Mouse (Mus musculus) layer of hippocampus, adult 18-20 months (tissue): ENCODE results near the gene Etv5. TPM values are rescaled to one million over a fixed set of nuclear protein-coding genes. Genes with fewer than 3 reads are reported as not detected.
A peak's percentile ranks its signal among the peaks of the same experiment; 100 is the strongest.

ENCODE experiments used
- DNase-seq, 2 experiments: peaks; one replicate each; pipeline ENCODE4 v3.0.0; 2022; ENCODE audit warnings: low spot score in 2 of 2
- total RNA-seq, 2 experiments: library from RNA; stranded (reverse); gene quantifications; 2 replicates each; pipeline ENCODE4 v1.2.3; 2021

The Etv5 gene
- total RNA-seq, 2 experiments from 2014 or later: 49.2 to 54.5 TPM

- peak; percentile 83 to 91 for DNase-seq
These were observed 9.1 kb downstream of the Etv5 start for GRCm38 (mm10) chr16:22430211-22430951.

- no peak for DNase-seq
These were observed 10.1 kb downstream of the Etv5 start for GRCm38 (mm10) chr16:22429377-22429776.

- DNase-seq: peak; percentile 84 to 94
These were observed 10.6 kb downstream of the Etv5 start for GRCm38 (mm10) chr16:22428853-22429341.

- no peak for DNase-seq
These were observed 12.7 kb downstream of the Etv5 start for GRCm38 (mm10) chr16:22426866-22427265.

GRCm38 (mm10) chr16:22422256-22422655 is 17.3 kb downstream of the Etv5 start:
- no peak for DNase-seq

- peak in 1 of 2 experiments; percentile 50 for DNase-seq
These were observed 21.6 kb downstream of the Etv5 start for GRCm38 (mm10) chr16:22417931-22418330.

- no peak for DNase-seq
These were observed 22.5 kb downstream of the Etv5 start for GRCm38 (mm10) chr16:22417044-22417443.

- no peak for DNase-seq
These were observed 23.2 kb downstream of the Etv5 start for GRCm38 (mm10) chr16:22416140-22416848.

- DNase-seq: no peak
These were observed 25.2 kb downstream of the Etv5 start for GRCm38 (mm10) chr16:22414205-22414754.

- no peak for DNase-seq
These were observed 26.9 kb downstream of the Etv5 start for GRCm38 (mm10) chr16:22412459-22413229.

- peak in 1 of 2 experiments; percentile 25 for DNase-seq
These were observed 27.8 kb downstream of the Etv5 start for GRCm38 (mm10) chr16:22411764-22412163.

GRCm38 (mm10) chr16:22410000-22410399 is 29.5 kb downstream of the Etv5 start:
- no peak for DNase-seq

GRCm38 (mm10) chr16:22408642-22409360 is 30.7 kb downstream of the Etv5 start:
- DNase-seq: no peak

- DNase-seq: no peak
These were observed 32.8 kb downstream of the Etv5 start for GRCm38 (mm10) chr16:22406747-22407146.

GRCm38 (mm10) chr16:22406050-22406449 is 33.5 kb downstream of the Etv5 start:
- no peak for DNase-seq

GRCm38 (mm10) chr16:22405492-22405891 is 34.0 kb downstream of the Etv5 start:
- DNase-seq: no peak

- no peak for DNase-seq
These were observed 35.8 kb downstream of the Etv5 start for GRCm38 (mm10) chr16:22403715-22404114.

GRCm38 (mm10) chr16:22402600-22402999 is 36.9 kb downstream of the Etv5 start:
- no peak for DNase-seq

GRCm38 (mm10) chr16:22400226-22400625 is 39.3 kb downstream of the Etv5 start:
- no peak for DNase-seq

GRCm38 (mm10) chr16:22398784-22399453 is 40.6 kb downstream of the Etv5 start:
- no peak for DNase-seq
